Mouse (Mus musculus) liver, embryonic 14.5 days (tissue): ENCODE results near the gene Bag6. TPM values are rescaled to one million over a fixed set of nuclear protein-coding genes. Genes with fewer than 3 reads are reported as not detected.

Experiments used
- ATAC-seq: fragments of 200-750 bp; cut with Nextera tagmentation; 2 replicates; pipeline ENCODE4 v1.8.0; 2017; ENCODE audit warnings: moderate number of reproducible peaks, mild to moderate bottlenecking, moderate library complexity; ENCODE audit not compliant: insufficient read depth
- DNase-seq, 3 experiments: peaks; one replicate each; pipeline ENCODE4 v3.0.0-alpha.2; 2012 to 2013; ENCODE audit warnings: low read depth in 3 of 3, low spot score in 3 of 3
- H3K27ac ChIP-seq: fragments of 300-500 bp; sonication (generic); 2 replicates; pipeline ENCODE4 v1.5.1; 2014; ENCODE audit warnings: moderate library complexity, mild to moderate bottlenecking, control low read depth, inconsistent platforms
- H3K27me3 ChIP-seq: fragments of 300-500 bp; sonication (generic); 2 replicates; pipeline ENCODE4 v1.6.1; 2014; ENCODE audit warnings: mild to moderate bottlenecking, low read length, moderate library complexity; ENCODE audit not compliant: control insufficient read depth, insufficient read depth
- H3K36me3 ChIP-seq: fragments of 300-500 bp; sonication (generic); replicated peaks from 2 replicates; pipeline ENCODE4 v1.6.1; 2014; ENCODE audit warnings: low read depth; ENCODE audit not compliant: control insufficient read depth, insufficient read depth
- H3K4me1 ChIP-seq, 2 experiments: fragments of 200-500 bp in 1 of 2; fragments of 300-500 bp in 1 of 2; sonication (generic) in 1 of 2; replicated peaks; 2 replicates each; pipeline ENCODE4 v1.6.1; 2012 to 2014; ENCODE audit warnings: antibody characterized with exemption in 1 of 2, inconsistent platforms in 1 of 2, low read length in 1 of 2; ENCODE audit not compliant: control insufficient read depth in 2 of 2, insufficient read depth in 2 of 2
- H3K4me2 ChIP-seq: fragments of 300-500 bp; sonication (generic); 2 replicates; pipeline ENCODE4 v1.6.1; 2014; ENCODE audit warnings: low read depth, mild to moderate bottlenecking, control low read depth, moderate library complexity
- H3K4me3 ChIP-seq, 2 experiments: fragments of 200-500 bp in 1 of 2; fragments of 300-500 bp in 1 of 2; sonication (generic) in 1 of 2; 2 replicates each; pipeline ENCODE4 v1.5.1; 2012 to 2014; ENCODE audit warnings: low read depth in 2 of 2, low read length in 2 of 2, mild to moderate bottlenecking in 2 of 2, control low read depth in 1 of 2, inconsistent platforms in 1 of 2, moderate library complexity in 1 of 2; ENCODE audit not compliant: insufficient read depth in 1 of 2
- H3K9ac ChIP-seq: fragments of 300-500 bp; sonication (generic); replicated peaks from 2 replicates; pipeline ENCODE4 v1.6.1; 2014; ENCODE audit warnings: mild to moderate bottlenecking, control low read depth, moderate library complexity
- H3K9me3 ChIP-seq: fragments of 300-500 bp; sonication (generic); 2 replicates; pipeline ENCODE4 v1.6.1; 2016; ENCODE audit warnings: low read length, mixed read lengths; ENCODE audit not compliant: control insufficient read depth
- CTCF ChIP-seq: IDR thresholded peaks from 2 replicates; pipeline ENCODE4 v1.5.1; 2016; ENCODE audit warnings: antibody characterized with exemption, low read depth, control low read depth
- EP300 ChIP-seq: IDR thresholded peaks from 2 replicates; pipeline ENCODE4 v1.6.1; 2016; ENCODE audit warnings: antibody characterized with exemption, low read depth
- WGBS: fragments of 180-500 bp; shearing (Covaris S2); extraction: QIAGEN DNeasy Blood & Tissue Kit; methylation state at CpG from one replicate; pipeline ENCODE4 v1.1.7; 2014; ENCODE audit not compliant: insufficient replicate concordance; 5-methylcytosine and 5-hydroxymethylcytosine counted together
- polyA plus RNA-seq, 2 experiments: library from polyadenylated mRNA; depleted of rRNA in 1 of 2; stranded (reverse) in 1 of 2; unstranded in 1 of 2; fragments of >200 nt; fragmentation: Nextera tagmentation in 1 of 2; extraction: Ambion mirVana in 1 of 2; gene quantifications; 2 replicates each; pipeline versions ENCODE4 v1.2.1 to v1.2.3; 2012 to 2014

Gene Bag6
- polyA plus RNA-seq, 2 experiments: 22.9 to 45.7 TPM

DNA sequence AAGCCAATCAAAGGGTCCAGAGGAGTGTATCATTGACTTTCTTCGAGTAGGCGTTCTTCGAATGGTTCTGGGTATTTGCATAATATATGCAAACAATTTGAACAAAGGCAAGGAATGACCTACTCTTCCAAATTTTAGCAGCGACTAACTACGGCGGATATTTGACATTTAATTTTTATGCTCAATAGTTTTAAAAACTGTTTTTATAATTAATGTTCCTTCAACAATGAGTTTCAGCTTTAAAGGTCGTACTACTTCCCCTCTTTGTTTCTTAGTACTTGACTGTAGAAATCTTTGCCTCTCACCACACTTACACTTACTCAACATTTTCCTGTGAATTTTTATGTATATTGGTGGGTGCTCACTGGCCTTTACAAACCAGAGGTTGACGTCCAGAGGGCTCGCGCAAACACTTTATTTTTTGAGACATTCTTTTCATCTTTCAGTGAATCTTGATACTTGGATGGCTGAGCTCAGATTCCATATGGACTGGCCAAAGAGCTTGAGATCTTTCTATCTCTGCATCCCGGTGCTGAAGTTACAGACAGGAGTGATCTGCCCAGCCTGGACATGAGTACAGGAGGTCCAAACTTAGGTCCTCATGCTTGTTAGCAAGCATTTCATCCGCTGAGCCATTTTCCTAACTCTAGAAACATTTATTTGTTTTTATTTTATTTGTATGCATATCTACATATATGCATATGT is 30.6 kb downstream of the Bag6 start:
- peak overlapping the region; percentile 95 to 99 for H3K4me3 ChIP-seq
- WGBS: 25% methylated on average over 12 of the region's 12 CpGs
- no peaks in the 10 kb centered on the region for H3K9me3 ChIP-seq
- TF ChIP-seq EP300 (no peak), CTCF (no peak)
- peak overlapping the region; percentile 88 for H3K27ac ChIP-seq
- ATAC-seq: peak; percentile 80
- no peaks in the 10 kb centered on the region for H3K27me3 ChIP-seq
- H3K4me1 ChIP-seq: peaks cover 4 to 21% of the 10 kb centered on the region in 2 experiments
- H3K9ac ChIP-seq: 0 out of 2 replicates have a peak overlapping the region, but pooled peaks have one; percentile 15
- H3K4me2 ChIP-seq: peak overlapping the region; percentile 90
- peaks cover 17% of the 10 kb centered on the region for H3K36me3 ChIP-seq
- no peak for DNase-seq

GRCm38 (mm10) chr17:35166352-35167035 is 31.5 kb downstream of the Bag6 start:
- no peak overlapping the region for H3K4me3 ChIP-seq

DNA sequence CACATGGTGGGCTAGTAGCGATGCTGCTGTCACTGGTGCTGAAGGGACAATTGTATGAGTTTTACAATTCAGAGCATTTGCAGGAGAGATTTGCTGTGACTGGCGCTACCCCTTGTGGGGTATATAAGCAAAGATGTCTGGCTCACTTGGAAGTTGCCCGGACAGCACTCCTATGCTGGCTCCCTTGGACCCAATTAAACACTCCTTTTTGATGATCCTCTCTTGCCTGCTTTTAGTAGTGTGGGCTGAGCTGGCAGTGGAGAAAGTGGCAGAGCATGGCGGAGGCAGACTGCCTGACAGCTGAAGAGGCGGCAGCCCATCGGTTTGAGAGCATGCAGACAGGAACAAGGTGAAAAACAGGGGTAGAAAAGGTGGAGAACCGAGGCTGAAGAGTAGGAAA is 32.8 kb downstream of the Bag6 start:
- no peak overlapping the region for H3K4me2 ChIP-seq
- DNase-seq: no peak
- ATAC-seq: no peak
- no peaks in the 10 kb centered on the region for H3K9me3 ChIP-seq
- no peak overlapping the region for H3K4me3 ChIP-seq
- H3K27me3 ChIP-seq: no peaks in the 10 kb centered on the region
- H3K27ac ChIP-seq: no peak overlapping the region
- TF ChIP-seq EP300 (no peak), CTCF (no peak)
- H3K4me1 ChIP-seq: peaks cover 4 to 13% of the 10 kb centered on the region in 2 experiments
- WGBS: 66% methylated on average over 7 of the region's 7 CpGs
- no peaks in the 10 kb centered on the region; the same call in 1 of the 2 replicates for H3K36me3 ChIP-seq
- H3K9ac ChIP-seq: no peak overlapping the region

More at GRCm38 (mm10) chr17:35166352-35167035, 31.5 kb downstream of the Bag6 start:
- no peak for ATAC-seq
- Histone ChIP-seq H3K4me2 (no peak overlapping the region), H3K27ac (no peak overlapping the region), H3K36me3 (peaks cover 8% of the 10 kb centered on the region), H3K27me3 (no peaks in the 10 kb centered on the region), H3K9me3 (no peaks in the 10 kb centered on the region), H3K9ac (no peak overlapping the region), H3K4me1 (peaks cover 4 to 21% of the 10 kb centered on the region in 2 experiments)
- WGBS: 67% methylated on average over 8 of the region's 8 CpGs
- DNase-seq: peak; percentile 61 to 79 (median 65)
- TF ChIP-seq EP300 (no peak), CTCF (peak; percentile 75)

DNA sequence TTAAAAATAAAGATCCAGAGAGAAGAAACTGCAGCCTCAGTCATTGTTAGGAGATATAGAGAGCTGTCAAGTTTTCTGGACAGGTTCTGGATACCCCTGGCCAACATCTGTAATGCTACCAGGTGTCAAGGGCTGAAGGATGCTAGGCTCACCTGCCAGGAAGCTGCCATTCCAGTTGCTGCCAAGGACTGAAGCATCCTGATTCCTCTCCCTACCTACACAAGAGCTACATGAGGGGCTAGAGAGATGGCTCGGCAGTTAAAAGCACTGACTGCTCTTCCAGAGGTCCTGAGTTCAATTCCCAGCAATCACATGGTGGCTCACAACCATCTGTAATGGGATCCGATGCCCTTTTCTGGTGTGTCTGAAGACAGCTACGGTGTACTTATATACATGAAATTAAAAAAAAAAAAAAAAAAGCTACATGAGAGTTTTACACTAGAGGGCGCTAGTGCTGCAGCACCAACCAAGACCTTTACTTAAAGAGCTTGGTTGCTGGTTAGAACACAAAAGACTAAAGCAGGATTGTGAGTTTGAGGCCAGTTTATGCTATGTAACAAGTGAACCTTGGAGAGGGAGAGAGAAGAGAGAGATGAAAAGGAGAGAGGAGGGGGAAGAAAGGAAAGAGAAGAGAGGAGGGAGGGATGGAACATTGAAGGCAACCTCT is 33.7 kb downstream of the Bag6 start:
- TF ChIP-seq CTCF (peak; percentile 70), EP300 (no peak)
- peaks cover 4 to 10% of the 10 kb centered on the region in 2 experiments for H3K4me1 ChIP-seq
- H3K4me2 ChIP-seq: no peak overlapping the region
- H3K27me3 ChIP-seq: no peaks in the 10 kb centered on the region
- no peak overlapping the region for H3K27ac ChIP-seq
- H3K36me3 ChIP-seq: no peaks in the 10 kb centered on the region
- H3K4me3 ChIP-seq: no peak overlapping the region
- no peak overlapping the region; the same call in 1 of the 2 replicates for H3K9ac ChIP-seq
- DNase-seq (peak; percentile 49 to 61 (median 54)), ATAC-seq (no peak)
- H3K9me3 ChIP-seq: no peaks in the 10 kb centered on the region
- 13% methylated on average over 4 of the region's 4 CpGs for WGBS
